Mouse (Mus musculus) intestine, embryonic 15.5 days (tissue): ENCODE measurements around the gene Lmo7. TPM values are rescaled to one million over a fixed set of nuclear protein-coding genes. Genes with fewer than 3 reads are reported as not detected.
A peak's percentile ranks its signal among the peaks of the same experiment; 100 is the strongest.

Experiments used
- ATAC-seq: fragments of 200-750 bp; cut with Nextera tagmentation; 2 replicates; pipeline ENCODE4 v1.8.0; 2017; ENCODE audit warnings: moderate TSS enrichment, moderate library complexity
- H3K27ac ChIP-seq: fragments of 300-500 bp; sonication (generic); 2 replicates; pipeline ENCODE4 v1.5.1; 2015; ENCODE audit warnings: mild to moderate bottlenecking, inconsistent platforms
- H3K27me3 ChIP-seq: fragments of 300-500 bp; sonication (generic); replicated peaks from 2 replicates; pipeline ENCODE4 v1.6.1; 2015; ENCODE audit warnings: inconsistent platforms
- H3K36me3 ChIP-seq: fragments of 300-500 bp; sonication (generic); 2 replicates; pipeline ENCODE4 v1.6.1; 2015; ENCODE audit warnings: inconsistent platforms
- H3K4me1 ChIP-seq: fragments of 300-500 bp; sonication (generic); replicated peaks from 2 replicates; pipeline ENCODE4 v1.6.1; 2015; ENCODE audit warnings: inconsistent platforms
- H3K4me2 ChIP-seq: fragments of 300-500 bp; sonication (generic); replicated peaks from 2 replicates; pipeline ENCODE4 v1.6.1; 2015; ENCODE audit warnings: mild to moderate bottlenecking, inconsistent platforms
- H3K4me3 ChIP-seq: fragments of 300-500 bp; sonication (generic); replicated peaks from 2 replicates; pipeline ENCODE4 v1.5.1; 2015; ENCODE audit warnings: inconsistent platforms
- H3K9ac ChIP-seq: fragments of 300-500 bp; sonication (generic); 2 replicates; pipeline ENCODE4 v1.6.1; 2015; ENCODE audit warnings: inconsistent platforms
- H3K9me3 ChIP-seq: fragments of 300-500 bp; sonication (generic); 2 replicates; pipeline ENCODE4 v1.6.1; 2016; ENCODE audit warnings: inconsistent platforms
- WGBS: fragments of 180-500 bp; shearing (Covaris S2); methylation state at CpG from one replicate; pipeline ENCODE4 v1.1.7; 2015; 5-methylcytosine and 5-hydroxymethylcytosine counted together
- polyA plus RNA-seq: library from polyadenylated mRNA; unstranded; fragments of >200 nt; fragmentation: Nextera tagmentation; extraction: Ambion mirVana; gene quantifications from 2 replicates; pipeline ENCODE4 v1.2.1, GENCODE M21; 2015

The Lmo7 gene
- polyA plus RNA-seq, 1 experiment from 2014 or later, result 19.5 TPM

- H3K4me2 ChIP-seq, result no peak overlapping the region
- no peak overlapping the region for H3K27ac ChIP-seq
- no peak for ATAC-seq
- no peak overlapping the region for H3K9ac ChIP-seq
- no peaks in the 10 kb centered on the region for H3K9me3 ChIP-seq
- no peak overlapping the region for H3K4me3 ChIP-seq
- H3K27me3 ChIP-seq, result no peaks in the 10 kb centered on the region
- no peaks in the 10 kb centered on the region for H3K4me1 ChIP-seq
- 77% methylated on average over 4 of the region's 4 CpGs for WGBS
- H3K36me3 ChIP-seq, result no peaks in the 10 kb centered on the region
These were observed 21.2 kb downstream of the Lmo7 start for GRCm38 (mm10) chr14:101750910-101751309.

- H3K27ac ChIP-seq, result no peak overlapping the region
- H3K27me3 ChIP-seq, result no peaks in the 10 kb centered on the region
- no peak overlapping the region for H3K4me3 ChIP-seq
- H3K4me2 ChIP-seq, result no peak overlapping the region
- ATAC-seq, result no peak
- H3K36me3 ChIP-seq, result no peaks in the 10 kb centered on the region
- 65% methylated on average over 4 of the region's 4 CpGs for WGBS
- H3K4me1 ChIP-seq, result no peaks in the 10 kb centered on the region
- no peaks in the 10 kb centered on the region for H3K9me3 ChIP-seq
- H3K9ac ChIP-seq, result no peak overlapping the region
These were observed 25.7 kb downstream of the Lmo7 start for GRCm38 (mm10) chr14:101755425-101755824.

GRCm38 (mm10) chr14:101762267-101762666 is 32.5 kb downstream of the Lmo7 start:
- WGBS, result 49% methylated on average over 1 of the region's 1 CpGs
- Histone ChIP-seq H3K27ac (no peak overlapping the region), H3K27me3 (no peaks in the 10 kb centered on the region), H3K9me3 (no peaks in the 10 kb centered on the region), H3K36me3 (no peaks in the 10 kb centered on the region), H3K4me2 (no peak overlapping the region), H3K9ac (no peak overlapping the region), H3K4me3 (no peak overlapping the region), H3K4me1 (no peaks in the 10 kb centered on the region)
- ATAC-seq, result no peak

GRCm38 (mm10) chr14:101763762-101764295 is 34.1 kb downstream of the Lmo7 start:
- no peak overlapping the region for H3K27ac ChIP-seq
- no peak overlapping the region for H3K4me2 ChIP-seq
- no peaks in the 10 kb centered on the region for H3K9me3 ChIP-seq
- no peak overlapping the region for H3K4me3 ChIP-seq
- no peak overlapping the region for H3K9ac ChIP-seq
- no peaks in the 10 kb centered on the region for H3K36me3 ChIP-seq
- H3K4me1 ChIP-seq, result no peaks in the 10 kb centered on the region
- WGBS, result 21% methylated on average over 3 of the region's 3 CpGs
- no peaks in the 10 kb centered on the region for H3K27me3 ChIP-seq
- ATAC-seq, result no peak

GRCm38 (mm10) chr14:101771336-101771735 is 41.6 kb downstream of the Lmo7 start:
- no peak for ATAC-seq
- H3K4me1 ChIP-seq, result no peaks in the 10 kb centered on the region
- no peaks in the 10 kb centered on the region for H3K27me3 ChIP-seq
- no peak overlapping the region for H3K9ac ChIP-seq
- no peak overlapping the region for H3K4me2 ChIP-seq
- WGBS, result 71% methylated on average over 5 of the region's 5 CpGs
- no peaks in the 10 kb centered on the region for H3K36me3 ChIP-seq
- no peaks in the 10 kb centered on the region for H3K9me3 ChIP-seq
- H3K27ac ChIP-seq, result no peak overlapping the region
- no peak overlapping the region for H3K4me3 ChIP-seq

GRCm38 (mm10) chr14:101771756-101772155 is 42.0 kb downstream of the Lmo7 start:
- Histone ChIP-seq H3K9me3 (no peaks in the 10 kb centered on the region), H3K36me3 (no peaks in the 10 kb centered on the region)
- ATAC-seq, result no peak

GRCm38 (mm10) chr14:101774631-101775030 is 44.9 kb downstream of the Lmo7 start:
- 54% methylated on average over 4 of the region's 4 CpGs for WGBS

More at GRCm38 (mm10) chr14:101771756-101772155, 42.0 kb downstream of the Lmo7 start:
- Histone ChIP-seq H3K9ac (no peak overlapping the region), H3K4me3 (no peak overlapping the region), H3K27ac (no peak overlapping the region), H3K4me2 (no peak overlapping the region), H3K4me1 (no peaks in the 10 kb centered on the region), H3K27me3 (no peaks in the 10 kb centered on the region)
- 89% methylated on average over 6 of the region's 6 CpGs for WGBS

GRCm38 (mm10) chr14:101776296-101777128 is 46.8 kb downstream of the Lmo7 start:
- H3K4me2 ChIP-seq, result no peak overlapping the region
- no peaks in the 10 kb centered on the region for H3K4me1 ChIP-seq
- no peaks in the 10 kb centered on the region for H3K36me3 ChIP-seq
- H3K27ac ChIP-seq, result no peak overlapping the region
- 32% methylated on average over 4 of the region's 4 CpGs for WGBS
- no peaks in the 10 kb centered on the region for H3K9me3 ChIP-seq
- no peak for ATAC-seq
- H3K9ac ChIP-seq, result no peak overlapping the region
- no peaks in the 10 kb centered on the region for H3K27me3 ChIP-seq
- no peak overlapping the region for H3K4me3 ChIP-seq

More at GRCm38 (mm10) chr14:101774631-101775030, 44.9 kb downstream of the Lmo7 start:
- Histone ChIP-seq H3K36me3 (no peaks in the 10 kb centered on the region), H3K4me2 (no peak overlapping the region), H3K9ac (no peak overlapping the region), H3K27ac (no peak overlapping the region), H3K4me3 (no peak overlapping the region), H3K27me3 (no peaks in the 10 kb centered on the region), H3K4me1 (no peaks in the 10 kb centered on the region), H3K9me3 (no peaks in the 10 kb centered on the region)
- ATAC-seq, result peak; percentile 39; the same call in 1 of the 2 replicates

- Histone ChIP-seq H3K9ac (no peak overlapping the region), H3K4me3 (no peak overlapping the region), H3K27me3 (no peaks in the 10 kb centered on the region), H3K36me3 (no peaks in the 10 kb centered on the region), H3K27ac (no peak overlapping the region), H3K4me2 (no peak overlapping the region), H3K9me3 (no peaks in the 10 kb centered on the region), H3K4me1 (no peaks in the 10 kb centered on the region)
- 54% methylated on average over 3 of the region's 3 CpGs for WGBS
- no peak for ATAC-seq
These were observed 47.4 kb downstream of the Lmo7 start for GRCm38 (mm10) chr14:101777129-101777493.

- no peak overlapping the region for H3K9ac ChIP-seq
- H3K4me1 ChIP-seq, result no peaks in the 10 kb centered on the region
- no peak for ATAC-seq
- H3K9me3 ChIP-seq, result no peaks in the 10 kb centered on the region
- 92% methylated on average over 3 of the region's 3 CpGs for WGBS
- no peaks in the 10 kb centered on the region for H3K27me3 ChIP-seq
- no peaks in the 10 kb centered on the region for H3K36me3 ChIP-seq
- H3K27ac ChIP-seq, result no peak overlapping the region
- no peak overlapping the region for H3K4me2 ChIP-seq
- no peak overlapping the region for H3K4me3 ChIP-seq
These were observed 48.7 kb downstream of the Lmo7 start for GRCm38 (mm10) chr14:101778426-101778825.

- no peak overlapping the region for H3K4me3 ChIP-seq
- H3K36me3 ChIP-seq, result no peaks in the 10 kb centered on the region
- H3K9ac ChIP-seq, result no peak overlapping the region
- H3K4me2 ChIP-seq, result no peak overlapping the region
- WGBS, result 86% methylated on average over 10 of the region's 10 CpGs
- H3K27ac ChIP-seq, result no peak overlapping the region
- ATAC-seq, result no peak
- H3K27me3 ChIP-seq, result no peaks in the 10 kb centered on the region
- H3K9me3 ChIP-seq, result no peaks in the 10 kb centered on the region
- H3K4me1 ChIP-seq, result no peaks in the 10 kb centered on the region
These were observed 50.3 kb downstream of the Lmo7 start for GRCm38 (mm10) chr14:101780016-101780415.

GRCm38 (mm10) chr14:101781219-101781618 is 51.5 kb downstream of the Lmo7 start:
- ATAC-seq, result peak; percentile 64
- Histone ChIP-seq H3K9me3 (no peaks in the 10 kb centered on the region), H3K27me3 (no peaks in the 10 kb centered on the region)

More at GRCm38 (mm10) chr14:101781219-101781618, 51.5 kb downstream of the Lmo7 start:
- Histone ChIP-seq H3K4me1 (no peaks in the 10 kb centered on the region), H3K36me3 (no peaks in the 10 kb centered on the region), H3K4me2 (no peak overlapping the region), H3K4me3 (no peak overlapping the region), H3K27ac (no peak overlapping the region), H3K9ac (no peak overlapping the region)
- WGBS, result 59% methylated on average over 11 of the region's 11 CpGs
